Mouse (Mus musculus): ENCODE measurements around the gene Bcl11a. TPM values are rescaled to one million over a fixed set of nuclear protein-coding genes. Genes with fewer than 3 reads are reported as not detected.

The Bcl11a gene
- polyA plus RNA-seq, 1 experiment from 2014 or later = 15.0 TPM

- 74% methylated on average over 6 of the region's 6 CpGs for WGBS
- ATAC-seq (replicated peaks; ENCODE audit: extremely low read depth, insufficient read depth, low FRiP score) = no peak
Observed at GRCm38 (mm10) chr11:24139432-24139831, 61.6 kb downstream of the Bcl11a start.

GRCm38 (mm10) chr11:24139952-24140351 lies 62.1 kb downstream of the Bcl11a start:
- H3K4me1 ChIP-seq (ENCODE audit: control insufficient read depth, insufficient read depth, low read length) = peaks cover 35% of the 10 kb centered on the region
- H3K4me3 ChIP-seq (ENCODE audit: low read length) = no peak overlapping the region

More at GRCm38 (mm10) chr11:24139432-24139831, 61.6 kb downstream of the Bcl11a start:
- Histone ChIP-seq H3K4me1 (ENCODE audit: control insufficient read depth, insufficient read depth, low read length) (peaks cover 35% of the 10 kb centered on the region), H3K36me3 (ENCODE audit: control insufficient read depth, insufficient read depth) (no peaks in the 10 kb centered on the region), H3K27ac (ENCODE audit: low read length) (no peak overlapping the region), H3K4me3 (ENCODE audit: low read length) (no peak overlapping the region), H3K4me2 (ENCODE audit: low read depth, low read length) (no peak overlapping the region), H3K9ac (ENCODE audit: low read length) (no peak overlapping the region), H3K27me3 (ENCODE audit: control insufficient read depth, insufficient read depth, low read length) (no peaks in the 10 kb centered on the region), H3K9me3 (replicated peaks; ENCODE audit: control insufficient read depth, low read length) (peaks cover 4% of the 10 kb centered on the region; the same call in 1 of the 2 replicates)

GRCm38 (mm10) chr11:24140948-24141347 lies 63.1 kb downstream of the Bcl11a start:
- Histone ChIP-seq H3K4me3 (ENCODE audit: low read length) (no peak overlapping the region), H3K9me3 (replicated peaks; ENCODE audit: control insufficient read depth, low read length) (peaks cover 4% of the 10 kb centered on the region; the same call in 1 of the 2 replicates), H3K4me2 (ENCODE audit: low read depth, low read length) (no peak overlapping the region), H3K27ac (ENCODE audit: low read length) (no peak overlapping the region), H3K27me3 (ENCODE audit: control insufficient read depth, insufficient read depth, low read length) (no peaks in the 10 kb centered on the region), H3K9ac (ENCODE audit: low read length) (no peak overlapping the region), H3K36me3 (ENCODE audit: control insufficient read depth, insufficient read depth) (no peaks in the 10 kb centered on the region), H3K4me1 (ENCODE audit: control insufficient read depth, insufficient read depth, low read length) (peaks cover 27% of the 10 kb centered on the region)
- no peak for ATAC-seq (replicated peaks; ENCODE audit: extremely low read depth, insufficient read depth, low FRiP score)
- 90% methylated on average over 2 of the region's 2 CpGs for WGBS

More at GRCm38 (mm10) chr11:24139952-24140351, 62.1 kb downstream of the Bcl11a start:
- peaks cover 4% of the 10 kb centered on the region; the same call in 1 of the 2 replicates for H3K9me3 ChIP-seq (replicated peaks; ENCODE audit: control insufficient read depth, low read length)
- no peaks in the 10 kb centered on the region for H3K27me3 ChIP-seq (ENCODE audit: control insufficient read depth, insufficient read depth, low read length)
- no peak overlapping the region for H3K9ac ChIP-seq (ENCODE audit: low read length)
- H3K4me2 ChIP-seq (ENCODE audit: low read depth, low read length) = no peak overlapping the region
- ATAC-seq (replicated peaks; ENCODE audit: extremely low read depth, insufficient read depth, low FRiP score) = no peak
- no peak overlapping the region for H3K27ac ChIP-seq (ENCODE audit: low read length)
- WGBS = 86% methylated on average over 2 of the region's 2 CpGs
- H3K36me3 ChIP-seq (ENCODE audit: control insufficient read depth, insufficient read depth) = no peaks in the 10 kb centered on the region

GRCm38 (mm10) chr11:24141479-24142251 lies 63.8 kb downstream of the Bcl11a start:
- WGBS = 73% methylated on average over 10 of the region's 10 CpGs

GRCm38 (mm10) chr11:24142316-24142715 lies 64.5 kb downstream of the Bcl11a start:
- 32% methylated on average over 9 of the region's 9 CpGs for WGBS
- Histone ChIP-seq H3K4me3 (ENCODE audit: low read length) (no peak overlapping the region), H3K27me3 (ENCODE audit: control insufficient read depth, insufficient read depth, low read length) (no peaks in the 10 kb centered on the region), H3K27ac (ENCODE audit: low read length) (no peak overlapping the region), H3K9me3 (replicated peaks; ENCODE audit: control insufficient read depth, low read length) (peaks cover 4% of the 10 kb centered on the region; the same call in 1 of the 2 replicates), H3K4me2 (ENCODE audit: low read depth, low read length) (no peak overlapping the region), H3K9ac (ENCODE audit: low read length) (no peak overlapping the region), H3K36me3 (ENCODE audit: control insufficient read depth, insufficient read depth) (no peaks in the 10 kb centered on the region), H3K4me1 (ENCODE audit: control insufficient read depth, insufficient read depth, low read length) (peaks cover 17% of the 10 kb centered on the region)
- no peak for ATAC-seq (replicated peaks; ENCODE audit: extremely low read depth, insufficient read depth, low FRiP score)

More at GRCm38 (mm10) chr11:24141479-24142251, 63.8 kb downstream of the Bcl11a start:
- H3K4me2 ChIP-seq (ENCODE audit: low read depth, low read length) = no peak overlapping the region
- no peak overlapping the region for H3K4me3 ChIP-seq (ENCODE audit: low read length)
- H3K27me3 ChIP-seq (ENCODE audit: control insufficient read depth, insufficient read depth, low read length) = no peaks in the 10 kb centered on the region
- peaks cover 4% of the 10 kb centered on the region; the same call in 1 of the 2 replicates for H3K9me3 ChIP-seq (replicated peaks; ENCODE audit: control insufficient read depth, low read length)
- peaks cover 22% of the 10 kb centered on the region for H3K4me1 ChIP-seq (ENCODE audit: control insufficient read depth, insufficient read depth, low read length)
- no peak for ATAC-seq (replicated peaks; ENCODE audit: extremely low read depth, insufficient read depth, low FRiP score)
- H3K27ac ChIP-seq (ENCODE audit: low read length) = no peak overlapping the region
- H3K36me3 ChIP-seq (ENCODE audit: control insufficient read depth, insufficient read depth) = no peaks in the 10 kb centered on the region
- no peak overlapping the region for H3K9ac ChIP-seq (ENCODE audit: low read length)

GRCm38 (mm10) chr11:24144159-24144946 lies 66.5 kb downstream of the Bcl11a start:
- no peak overlapping the region for H3K27ac ChIP-seq (ENCODE audit: low read length)
- ATAC-seq (replicated peaks; ENCODE audit: extremely low read depth, insufficient read depth, low FRiP score) = no peak
- H3K9me3 ChIP-seq (replicated peaks; ENCODE audit: control insufficient read depth, low read length) = peaks cover 4% of the 10 kb centered on the region; the same call in 1 of the 2 replicates
- H3K4me3 ChIP-seq (ENCODE audit: low read length) = no peak overlapping the region
- H3K4me2 ChIP-seq (ENCODE audit: low read depth, low read length) = no peak overlapping the region
- H3K27me3 ChIP-seq (ENCODE audit: control insufficient read depth, insufficient read depth, low read length) = no peaks in the 10 kb centered on the region
- no peak overlapping the region for H3K9ac ChIP-seq (ENCODE audit: low read length)
- 72% methylated on average over 16 of the region's 16 CpGs for WGBS
- no peaks in the 10 kb centered on the region for H3K36me3 ChIP-seq (ENCODE audit: control insufficient read depth, insufficient read depth)
- peaks cover 9% of the 10 kb centered on the region; the same call in 1 of the 2 replicates for H3K4me1 ChIP-seq (ENCODE audit: control insufficient read depth, insufficient read depth, low read length)

- 82% methylated on average over 4 of the region's 4 CpGs for WGBS
Observed at GRCm38 (mm10) chr11:24146034-24146433, 68.2 kb downstream of the Bcl11a start.

GRCm38 (mm10) chr11:24146437-24146836 lies 68.6 kb downstream of the Bcl11a start:
- H3K27me3 ChIP-seq (ENCODE audit: control insufficient read depth, insufficient read depth, low read length) = no peaks in the 10 kb centered on the region
- no peaks in the 10 kb centered on the region for H3K9me3 ChIP-seq (replicated peaks; ENCODE audit: control insufficient read depth, low read length)
- H3K27ac ChIP-seq (ENCODE audit: low read length) = no peak overlapping the region
- no peak overlapping the region for H3K4me3 ChIP-seq (ENCODE audit: low read length)
- 89% methylated on average over 1 of the region's 1 CpGs for WGBS
- H3K4me1 ChIP-seq (ENCODE audit: control insufficient read depth, insufficient read depth, low read length) = peaks cover 9% of the 10 kb centered on the region; the same call in 1 of the 2 replicates
- no peak overlapping the region for H3K9ac ChIP-seq (ENCODE audit: low read length)
- H3K4me2 ChIP-seq (ENCODE audit: low read depth, low read length) = no peak overlapping the region
- no peak for ATAC-seq (replicated peaks; ENCODE audit: extremely low read depth, insufficient read depth, low FRiP score)
- H3K36me3 ChIP-seq (ENCODE audit: control insufficient read depth, insufficient read depth) = no peaks in the 10 kb centered on the region

More at GRCm38 (mm10) chr11:24146034-24146433, 68.2 kb downstream of the Bcl11a start:
- no peak overlapping the region for H3K4me2 ChIP-seq (ENCODE audit: low read depth, low read length)
- peaks cover 9% of the 10 kb centered on the region; the same call in 1 of the 2 replicates for H3K4me1 ChIP-seq (ENCODE audit: control insufficient read depth, insufficient read depth, low read length)
- H3K4me3 ChIP-seq (ENCODE audit: low read length) = no peak overlapping the region
- no peak for ATAC-seq (replicated peaks; ENCODE audit: extremely low read depth, insufficient read depth, low FRiP score)
- no peaks in the 10 kb centered on the region for H3K27me3 ChIP-seq (ENCODE audit: control insufficient read depth, insufficient read depth, low read length)
- no peaks in the 10 kb centered on the region for H3K36me3 ChIP-seq (ENCODE audit: control insufficient read depth, insufficient read depth)
- H3K9ac ChIP-seq (ENCODE audit: low read length) = no peak overlapping the region
- H3K9me3 ChIP-seq (replicated peaks; ENCODE audit: control insufficient read depth, low read length) = no peaks in the 10 kb centered on the region
- H3K27ac ChIP-seq (ENCODE audit: low read length) = no peak overlapping the region
